Mouse (Mus musculus): ENCODE results near the gene Gm44596. TPM values are rescaled to one million over a fixed set of nuclear protein-coding genes. Genes with fewer than 3 reads are reported as not detected.

The Gm44596 gene
- total and polyA plus RNA-seq, 3 experiments, result not detected

GRCm38 (mm10) chr6:128421036-128421435 is 45.7 kb downstream of the Gm44596 start:
- H3K9ac ChIP-seq (ENCODE audit: control insufficient read depth, low read depth, low read length, poor library complexity, severe bottlenecking), result no peak overlapping the region
- H3K4me3 ChIP-seq (ENCODE audit: control insufficient read depth in 1 of 2, insufficient read depth in 1 of 2, low read depth in 2 of 2, low read length in 2 of 2), result no peak overlapping the region
- no peaks in the 10 kb centered on the region for H3K27me3 ChIP-seq (ENCODE audit: control insufficient read depth in 1 of 2, insufficient read depth in 2 of 2, low read length in 2 of 2)
- H3K79me2 ChIP-seq (ENCODE audit: control insufficient read depth, insufficient read depth, low read length, poor library complexity), result peaks cover 1% of the 10 kb centered on the region; the same call in 1 of the 2 replicates
- DNase-seq (ENCODE audit: low read depth, low spot score), result no peak
- H3K36me3 ChIP-seq (ENCODE audit: control insufficient read depth in 1 of 2, insufficient read depth in 2 of 2, low read length in 2 of 2), result peaks cover 0 to 4% of the 10 kb centered on the region in 2 experiments; a peak in 2 of 4 replicates
- no peak overlapping the region for H3K27ac ChIP-seq (ENCODE audit: control insufficient read depth, low read depth, low read length)
- H3K4me1 ChIP-seq (ENCODE audit: control insufficient read depth in 1 of 2, insufficient read depth in 2 of 2, low read length in 2 of 2), result no peaks in the 10 kb centered on the region
- TF ChIP-seq TAL1 (IDR thresholded peaks at IDR 0.05; ENCODE audit: low read length), result no peak
- H3K9me3 ChIP-seq (replicated peaks; ENCODE audit: insufficient read depth, low read length), result no peaks in the 10 kb centered on the region

DNA sequence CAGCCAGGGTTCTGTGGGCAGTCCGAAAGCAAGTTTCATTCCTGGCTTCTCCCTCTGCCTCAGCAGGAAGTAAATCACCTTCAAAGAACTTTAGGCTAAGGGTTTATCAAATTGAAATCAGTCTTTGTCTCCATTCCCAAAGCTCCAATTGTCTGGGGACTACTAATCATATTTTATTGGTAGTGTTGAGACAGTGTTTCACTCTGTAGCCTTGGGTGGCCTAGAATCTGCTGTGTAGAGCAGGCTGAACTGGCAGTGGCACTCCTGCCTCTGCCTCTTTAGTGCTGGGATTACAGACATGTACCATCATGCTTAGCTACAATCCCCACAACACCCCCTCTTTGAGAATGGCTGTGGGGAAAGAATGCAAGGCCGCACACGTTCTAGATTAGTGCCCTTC is 46.2 kb downstream of the Gm44596 start:
- peaks cover 1% of the 10 kb centered on the region; the same call in 1 of the 2 replicates for H3K79me2 ChIP-seq (ENCODE audit: control insufficient read depth, insufficient read depth, low read length, poor library complexity)
- DNase-seq (ENCODE audit: low read depth, low spot score), result no peak
- peaks cover 0 to 4% of the 10 kb centered on the region in 2 experiments; a peak in 2 of 4 replicates for H3K36me3 ChIP-seq (ENCODE audit: control insufficient read depth in 1 of 2, insufficient read depth in 2 of 2, low read length in 2 of 2)
- H3K27ac ChIP-seq (ENCODE audit: control insufficient read depth, low read depth, low read length), result no peak overlapping the region
- no peaks in the 10 kb centered on the region for H3K27me3 ChIP-seq (ENCODE audit: control insufficient read depth in 1 of 2, insufficient read depth in 2 of 2, low read length in 2 of 2)
- no peak overlapping the region for H3K9ac ChIP-seq (ENCODE audit: control insufficient read depth, low read depth, low read length, poor library complexity, severe bottlenecking)
- no peaks in the 10 kb centered on the region for H3K4me1 ChIP-seq (ENCODE audit: control insufficient read depth in 1 of 2, insufficient read depth in 2 of 2, low read length in 2 of 2)
- no peaks in the 10 kb centered on the region for H3K9me3 ChIP-seq (replicated peaks; ENCODE audit: insufficient read depth, low read length)
- H3K4me3 ChIP-seq (ENCODE audit: control insufficient read depth in 1 of 2, insufficient read depth in 1 of 2, low read depth in 2 of 2, low read length in 2 of 2), result no peak overlapping the region
- TF ChIP-seq MYB (IDR thresholded peaks at IDR 0.05; ENCODE audit: low read depth, low read length), result no peak
- no peak for TF ChIP-seq CTCF (IDR thresholded peaks at IDR 0.05 in 2 of 3, conservative IDR thresholded peaks at IDR 0.05 in 1 of 3; ENCODE audit: control insufficient read depth in 1 of 3, insufficient read depth in 1 of 3, low read depth in 2 of 3, low read length in 3 of 3, poor library complexity in 1 of 3, severe bottlenecking in 1 of 3)
- no peak for TF ChIP-seq ZC3H11A (IDR thresholded peaks at IDR 0.05; ENCODE audit: low read depth, low read length)
- TF ChIP-seq MAFK (IDR thresholded peaks at IDR 0.05; ENCODE audit: borderline replicate concordance, low read depth, low read length), result no peak
- no peak for TF ChIP-seq SMC3 (IDR thresholded peaks at IDR 0.05; ENCODE audit: low read depth, low read length)
- TF ChIP-seq KAT2A (conservative IDR thresholded peaks at IDR 0.05; ENCODE audit: low read depth, low read length), result no peak
- TF ChIP-seq SIN3A (IDR thresholded peaks at IDR 0.05; ENCODE audit: low read length), result no peak
- TF ChIP-seq MXI1 (IDR thresholded peaks at IDR 0.05; ENCODE audit: low read depth, low read length), result no peak
- no peak for TF ChIP-seq NELFE (IDR thresholded peaks at IDR 0.05; ENCODE audit: low read depth, low read length)

DNA sequence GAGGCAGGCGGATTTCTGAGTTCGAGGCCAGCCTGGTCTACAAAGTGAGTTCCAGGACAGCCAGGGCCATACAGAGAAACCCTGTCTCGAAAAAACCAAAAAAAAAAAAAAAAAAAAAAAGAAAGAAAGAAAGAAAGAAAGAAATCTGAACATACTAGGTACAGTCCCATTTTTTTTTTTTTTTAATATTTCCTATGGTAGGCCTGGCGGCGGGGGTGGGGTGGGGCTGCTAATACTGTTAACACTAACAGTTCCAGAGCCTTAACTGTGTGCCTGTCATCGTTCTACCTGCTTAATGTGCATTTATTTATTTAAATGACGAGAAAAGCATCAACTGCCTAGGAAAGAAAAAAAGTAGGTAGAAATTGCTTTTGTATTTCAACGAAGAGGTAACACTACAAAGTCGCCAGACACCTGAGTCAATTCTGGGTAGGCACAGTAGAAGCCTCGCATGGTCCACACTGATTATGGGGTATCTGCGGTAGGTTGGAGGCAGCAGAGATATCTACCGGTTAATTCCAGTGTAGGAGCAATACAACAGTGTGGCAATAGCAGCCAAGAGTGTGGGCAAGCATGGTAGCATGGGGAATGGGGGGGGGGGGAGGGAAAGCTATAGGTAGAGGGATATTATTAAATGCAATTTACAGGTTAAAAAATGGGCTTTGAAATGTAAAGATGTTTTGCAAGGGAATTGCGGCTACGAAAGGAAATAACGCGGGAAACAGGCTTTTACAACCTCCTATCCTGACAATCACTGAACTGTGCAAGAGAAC is 48.4 kb downstream of the Gm44596 start:
- no peaks in the 10 kb centered on the region for H3K9me3 ChIP-seq (replicated peaks; ENCODE audit: insufficient read depth, low read length)
- peak overlapping the region; percentile 68 to 70 for H3K4me3 ChIP-seq (ENCODE audit: control insufficient read depth in 1 of 2, insufficient read depth in 1 of 2, low read depth in 2 of 2, low read length in 2 of 2)
- H3K36me3 ChIP-seq (ENCODE audit: control insufficient read depth in 1 of 2, insufficient read depth in 2 of 2, low read length in 2 of 2), result peaks cover 3 to 4% of the 10 kb centered on the region in 2 experiments; a peak in 2 of 4 replicates
- no peaks in the 10 kb centered on the region for H3K27me3 ChIP-seq (ENCODE audit: control insufficient read depth in 1 of 2, insufficient read depth in 2 of 2, low read length in 2 of 2)
- H3K79me2 ChIP-seq (ENCODE audit: control insufficient read depth, insufficient read depth, low read length, poor library complexity), result peaks cover 1% of the 10 kb centered on the region; the same call in 1 of the 2 replicates
- H3K27ac ChIP-seq (ENCODE audit: control insufficient read depth, low read depth, low read length), result peak overlapping the region; percentile 98
- peak; percentile 71 for DNase-seq (ENCODE audit: low read depth, low spot score)
- H3K4me1 ChIP-seq (ENCODE audit: control insufficient read depth in 1 of 2, insufficient read depth in 2 of 2, low read length in 2 of 2), result no peaks in the 10 kb centered on the region
- H3K9ac ChIP-seq (ENCODE audit: control insufficient read depth, low read depth, low read length, poor library complexity, severe bottlenecking), result peak overlapping the region; percentile 84
- TF ChIP-seq KAT2A (conservative IDR thresholded peaks at IDR 0.05; ENCODE audit: low read depth, low read length), result no peak
- no peak for TF ChIP-seq SMC3 (IDR thresholded peaks at IDR 0.05; ENCODE audit: low read depth, low read length)
- TF ChIP-seq MYC (IDR thresholded peaks at IDR 0.05; ENCODE audit: low read depth, low read length), result no peak
- no peak for TF ChIP-seq SIN3A (IDR thresholded peaks at IDR 0.05; ENCODE audit: low read length)
- TF ChIP-seq RAD21 (IDR thresholded peaks at IDR 0.05; ENCODE audit: low read depth, low read length), result no peak
- TF ChIP-seq ZNF384 (IDR thresholded peaks at IDR 0.05; ENCODE audit: low read depth, low read length), result peak; percentile 69
- no peak for TF ChIP-seq POLR2AphosphoS2 (IDR thresholded peaks at IDR 0.05; ENCODE audit: low read length)
- no peak for TF ChIP-seq RCOR1 (IDR thresholded peaks at IDR 0.05; ENCODE audit: low read depth, low read length)
- TF ChIP-seq CTCF (IDR thresholded peaks at IDR 0.05 in 2 of 3, conservative IDR thresholded peaks at IDR 0.05 in 1 of 3; ENCODE audit: control insufficient read depth in 1 of 3, insufficient read depth in 1 of 3, low read depth in 2 of 3, low read length in 3 of 3, poor library complexity in 1 of 3, severe bottlenecking in 1 of 3), result no peak
- TF ChIP-seq HCFC1 (IDR thresholded peaks at IDR 0.05; ENCODE audit: low read depth, low read length), result no peak
- peak; percentile 29; the same call in 1 of the 2 replicates for TF ChIP-seq TAL1 (IDR thresholded peaks at IDR 0.05; ENCODE audit: low read length)
- TF ChIP-seq E2F4 (IDR thresholded peaks at IDR 0.05; ENCODE audit: borderline replicate concordance, low read depth, low read length), result no peak
- no peak; the same call in 1 of the 2 replicates for TF ChIP-seq MXI1 (IDR thresholded peaks at IDR 0.05; ENCODE audit: low read depth, low read length)
- no peak for TF ChIP-seq GATA1 (IDR thresholded peaks at IDR 0.05; ENCODE audit: low read depth, low read length)
- TF ChIP-seq POLR2A (IDR thresholded peaks at IDR 0.05; ENCODE audit: control insufficient read depth in 1 of 2, insufficient read depth in 1 of 2, low read depth in 1 of 2, low read length in 2 of 2, poor library complexity in 1 of 2), result no peak
- peak in 1 of 2 experiments; percentile 62; a peak in 2 of 4 replicates for TF ChIP-seq EP300 (IDR thresholded peaks at IDR 0.05; ENCODE audit: low read depth in 1 of 2, low read length in 2 of 2)
- no peak for TF ChIP-seq BHLHE40 (IDR thresholded peaks at IDR 0.05; ENCODE audit: borderline replicate concordance, low read depth, low read length)
- no peak for TF ChIP-seq MEF2A (IDR thresholded peaks at IDR 0.05; ENCODE audit: extremely low read depth, insufficient replicate concordance, low read depth, low read length, poor library complexity, severe bottlenecking)
- TF ChIP-seq MAZ (IDR thresholded peaks at IDR 0.05; ENCODE audit: low read depth, low read length), result peak; percentile 11; the same call in 1 of the 2 replicates
